Mouse (Mus musculus) forebrain, embryonic 10.5 days (tissue): ENCODE data around the gene Fras1. TPM values are rescaled to one million over a fixed set of nuclear protein-coding genes. Genes with fewer than 3 reads are reported as not detected.

Source experiments
- DNase-seq: peaks from one replicate; pipeline ENCODE4 v3.0.0-alpha.2; 2017; ENCODE audit warnings: low spot score; ENCODE audit errors: extremely low spot score
- H3K27ac ChIP-seq: fragments of 300-500 bp; sonication (generic); 2 replicates; pipeline ENCODE4 v1.5.1; 2016; ENCODE audit warnings: mild to moderate bottlenecking
- H3K27me3 ChIP-seq: fragments of 300-500 bp; sonication (generic); 2 replicates; pipeline ENCODE4 v1.6.1; 2016; ENCODE audit warnings: mild to moderate bottlenecking; ENCODE audit not compliant: poor library complexity, severe bottlenecking
- H3K36me3 ChIP-seq: fragments of 300-500 bp; sonication (generic); replicated peaks from 2 replicates; pipeline ENCODE4 v1.6.1; 2016; ENCODE audit warnings: mild to moderate bottlenecking, moderate library complexity
- H3K4me1 ChIP-seq: fragments of 300-500 bp; sonication (generic); 2 replicates; pipeline ENCODE4 v1.6.1; 2016
- H3K4me3 ChIP-seq: fragments of 300-500 bp; sonication (generic); 2 replicates; pipeline ENCODE4 v1.5.1; 2016; ENCODE audit warnings: mild to moderate bottlenecking, moderate library complexity
- H3K9me3 ChIP-seq: fragments of 300-500 bp; sonication (generic); 2 replicates; pipeline ENCODE4 v1.6.1; 2016; ENCODE audit warnings: mild to moderate bottlenecking, moderate library complexity
- WGBS: fragments of 180-500 bp; shearing (Covaris S2); methylation state at CpG from one replicate; pipeline ENCODE4 v1.1.7; 2016; 5-methylcytosine and 5-hydroxymethylcytosine counted together
- polyA plus RNA-seq: library from polyadenylated mRNA; unstranded; fragments of >200 nt; fragmentation: Nextera tagmentation; extraction: Ambion mirVana; gene quantifications from 2 replicates; pipeline ENCODE4 v1.2.1, GENCODE M21; 2016

Gene Fras1
- polyA plus RNA-seq, 1 experiment from 2014 or later: 9.8 TPM

- H3K27ac ChIP-seq: no peak overlapping the region
- H3K4me3 ChIP-seq: no peak overlapping the region
- WGBS: 32% methylated on average over 8 of the region's 8 CpGs
- peaks cover 10% of the 10 kb centered on the region; the same call in 1 of the 2 replicates for H3K36me3 ChIP-seq
- no peak for DNase-seq
- H3K4me1 ChIP-seq: peaks cover 8% of the 10 kb centered on the region; the same call in 1 of the 2 replicates
- H3K27me3 ChIP-seq: no peaks in the 10 kb centered on the region
- no peaks in the 10 kb centered on the region for H3K9me3 ChIP-seq
Measured at GRCm38 (mm10) chr5:96558049-96558804, 184.5 kb downstream of the Fras1 start.

GRCm38 (mm10) chr5:96574586-96574985 is 200.8 kb downstream of the Fras1 start:
- 84% methylated on average over 4 of the region's 4 CpGs for WGBS
- DNase-seq: no peak
- H3K4me1 ChIP-seq: no peaks in the 10 kb centered on the region

GRCm38 (mm10) chr5:96578705-96579104 is 204.9 kb downstream of the Fras1 start:
- no peaks in the 10 kb centered on the region for H3K27me3 ChIP-seq
- no peak overlapping the region for H3K27ac ChIP-seq
- H3K4me3 ChIP-seq: no peak overlapping the region
- H3K9me3 ChIP-seq: no peaks in the 10 kb centered on the region
- H3K4me1 ChIP-seq: no peaks in the 10 kb centered on the region
- WGBS: 82% methylated on average over 3 of the region's 3 CpGs
- 0 out of 2 replicates have a peak, but pooled peaks cover 4% of the 10 kb centered on the region for H3K36me3 ChIP-seq
- DNase-seq: no peak

More at GRCm38 (mm10) chr5:96574586-96574985, 200.8 kb downstream of the Fras1 start:
- Histone ChIP-seq H3K27me3 (no peaks in the 10 kb centered on the region), H3K9me3 (no peaks in the 10 kb centered on the region), H3K27ac (no peak overlapping the region), H3K4me3 (no peak overlapping the region), H3K36me3 (peaks cover 10% of the 10 kb centered on the region)

GRCm38 (mm10) chr5:96579938-96580337 is 206.2 kb downstream of the Fras1 start:
- H3K36me3 ChIP-seq: 0 out of 2 replicates have a peak, but pooled peaks cover 4% of the 10 kb centered on the region
- no peak for DNase-seq
- no peaks in the 10 kb centered on the region for H3K27me3 ChIP-seq
- H3K4me3 ChIP-seq: no peak overlapping the region
- no peaks in the 10 kb centered on the region for H3K9me3 ChIP-seq
- 72% methylated on average over 5 of the region's 5 CpGs for WGBS
- no peak overlapping the region for H3K27ac ChIP-seq
- no peaks in the 10 kb centered on the region for H3K4me1 ChIP-seq

GRCm38 (mm10) chr5:96584730-96585129 is 211.0 kb downstream of the Fras1 start:
- no peak overlapping the region for H3K4me3 ChIP-seq
- WGBS: 85% methylated on average over 5 of the region's 5 CpGs
- no peaks in the 10 kb centered on the region for H3K4me1 ChIP-seq
- H3K27ac ChIP-seq: no peak overlapping the region
- H3K9me3 ChIP-seq: no peaks in the 10 kb centered on the region
- no peaks in the 10 kb centered on the region for H3K27me3 ChIP-seq
- DNase-seq: no peak
- no peaks in the 10 kb centered on the region for H3K36me3 ChIP-seq

- 96% methylated on average over 6 of the region's 6 CpGs for WGBS
- Histone ChIP-seq H3K4me1 (no peaks in the 10 kb centered on the region), H3K4me3 (no peak overlapping the region), H3K27me3 (no peaks in the 10 kb centered on the region), H3K36me3 (no peaks in the 10 kb centered on the region), H3K9me3 (no peaks in the 10 kb centered on the region), H3K27ac (no peak overlapping the region)
- DNase-seq: no peak
Measured at GRCm38 (mm10) chr5:96590621-96591020, 216.9 kb downstream of the Fras1 start.

- Histone ChIP-seq H3K27ac (no peak overlapping the region), H3K4me3 (no peak overlapping the region)
- WGBS: 89% methylated on average over 5 of the region's 5 CpGs
Measured at GRCm38 (mm10) chr5:96595793-96596192, 222.0 kb downstream of the Fras1 start.

GRCm38 (mm10) chr5:96603974-96604769 is 230.4 kb downstream of the Fras1 start:
- no peak overlapping the region for H3K4me3 ChIP-seq
- 76% methylated on average over 7 of the region's 7 CpGs for WGBS
- peaks cover 7% of the 10 kb centered on the region; the same call in 1 of the 2 replicates for H3K4me1 ChIP-seq
- H3K36me3 ChIP-seq: no peaks in the 10 kb centered on the region; the same call in 1 of the 2 replicates
- H3K27me3 ChIP-seq: no peaks in the 10 kb centered on the region
- H3K27ac ChIP-seq: no peak overlapping the region
- no peaks in the 10 kb centered on the region for H3K9me3 ChIP-seq
- no peak for DNase-seq

More at GRCm38 (mm10) chr5:96595793-96596192, 222.0 kb downstream of the Fras1 start:
- no peak for DNase-seq
- H3K9me3 ChIP-seq: no peaks in the 10 kb centered on the region
- H3K36me3 ChIP-seq: peaks cover 13% of the 10 kb centered on the region
- no peaks in the 10 kb centered on the region for H3K4me1 ChIP-seq
- no peaks in the 10 kb centered on the region for H3K27me3 ChIP-seq

- Histone ChIP-seq H3K9me3 (no peaks in the 10 kb centered on the region), H3K36me3 (no peaks in the 10 kb centered on the region), H3K4me3 (no peak overlapping the region), H3K27ac (no peak overlapping the region), H3K4me1 (peaks cover 7% of the 10 kb centered on the region; the same call in 1 of the 2 replicates), H3K27me3 (no peaks in the 10 kb centered on the region)
- no peak for DNase-seq
- WGBS: 84% methylated on average over 5 of the region's 5 CpGs
Measured at GRCm38 (mm10) chr5:96608036-96608435, 234.3 kb downstream of the Fras1 start.

- no peak overlapping the region for H3K4me3 ChIP-seq
- H3K36me3 ChIP-seq: no peaks in the 10 kb centered on the region
- no peaks in the 10 kb centered on the region for H3K27me3 ChIP-seq
- no peak for DNase-seq
- H3K4me1 ChIP-seq: peaks cover 7% of the 10 kb centered on the region; the same call in 1 of the 2 replicates
- 90% methylated on average over 3 of the region's 3 CpGs for WGBS
- H3K27ac ChIP-seq: no peak overlapping the region
- no peaks in the 10 kb centered on the region for H3K9me3 ChIP-seq
Measured at GRCm38 (mm10) chr5:96608581-96609280, 235.0 kb downstream of the Fras1 start.

GRCm38 (mm10) chr5:96612077-96612476 is 238.3 kb downstream of the Fras1 start:
- no peak overlapping the region for H3K4me3 ChIP-seq
- no peak for DNase-seq
- no peaks in the 10 kb centered on the region for H3K27me3 ChIP-seq
- H3K4me1 ChIP-seq: 0 out of 2 replicates have a peak, but pooled peaks cover under 1% of the 10 kb centered on the region
- H3K27ac ChIP-seq: no peak overlapping the region
- no peaks in the 10 kb centered on the region for H3K36me3 ChIP-seq
- H3K9me3 ChIP-seq: no peaks in the 10 kb centered on the region
- WGBS: 82% methylated on average over 10 of the region's 10 CpGs

- H3K9me3 ChIP-seq: no peaks in the 10 kb centered on the region
- DNase-seq: no peak
- H3K27me3 ChIP-seq: no peaks in the 10 kb centered on the region
- H3K4me1 ChIP-seq: 0 out of 2 replicates have a peak, but pooled peaks cover 3% of the 10 kb centered on the region
- H3K27ac ChIP-seq: no peak overlapping the region
- H3K4me3 ChIP-seq: no peak overlapping the region
- H3K36me3 ChIP-seq: 0 out of 2 replicates have a peak, but pooled peaks cover 3% of the 10 kb centered on the region
- 77% methylated on average over 6 of the region's 6 CpGs for WGBS
Measured at GRCm38 (mm10) chr5:96616954-96617646, 243.3 kb downstream of the Fras1 start.
